Mouse (Mus musculus): Measurements from ENCODE around the gene Nsd2. TPM values are rescaled to one million over a fixed set of nuclear protein-coding genes. Genes with fewer than 3 reads are reported as not detected.

Nsd2 gene
- 10 to 100 TPM; 12.0 to 13.0 TPM for polyA plus RNA-seq (2017; shearing (Covaris generic))

GRCm38 (mm10) chr5:33819876-33820732 lies at the start of gene Nsd2:
Gene Nsd2 (plus strand): TSS chr5:33820725.
- ATAC-seq, result peak; percentile 78

GRCm38 (mm10) chr5:33777195-33777594 lies 43.3 kb upstream of the Nsd2 start:
- ATAC-seq, result no peak

DNA sequence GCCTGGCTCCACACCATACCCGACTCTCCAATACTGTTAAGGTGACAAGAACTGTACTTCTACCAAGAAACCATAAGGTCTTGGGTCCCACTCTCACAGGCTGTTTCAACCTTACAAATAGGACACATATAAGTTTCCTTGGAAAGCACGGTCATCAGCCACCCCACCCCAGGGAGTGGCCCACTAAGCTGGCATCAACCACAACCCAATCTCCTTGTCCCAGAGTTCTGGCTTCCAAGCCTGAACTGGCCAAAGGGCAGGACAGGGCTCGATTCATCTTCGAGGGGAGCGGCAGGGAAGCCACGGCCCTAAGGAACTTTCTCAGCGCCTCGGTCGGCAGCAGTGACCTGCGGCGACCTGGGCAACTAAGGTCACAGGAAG lies 38.6 kb upstream of the Nsd2 start:
- ATAC-seq, result no peak

GRCm38 (mm10) chr5:33782345-33782998 lies 38.1 kb upstream of the Nsd2 start, which contains the start of gene Letm1:
Gene Letm1 (minus strand): TSS chr5:33782817.
- ATAC-seq, result peak; percentile 98

DNA sequence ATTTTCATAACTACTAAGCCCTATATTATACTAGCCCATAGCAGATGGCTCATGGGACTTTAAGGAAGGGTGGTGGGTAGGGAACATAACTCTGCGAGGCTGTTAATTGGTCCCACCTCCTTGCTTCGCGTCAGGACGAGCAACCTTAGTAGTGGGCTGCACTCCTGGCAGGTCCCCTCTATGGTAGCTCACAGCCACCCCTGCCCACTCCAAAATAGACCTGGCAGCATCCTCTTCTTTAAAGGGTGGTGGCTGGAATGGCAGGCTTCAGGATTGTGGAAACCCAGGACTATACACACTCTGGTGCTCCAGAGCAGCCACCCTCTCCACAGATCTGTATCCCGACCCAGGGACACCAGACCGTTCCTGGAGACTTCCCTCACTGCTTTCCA lies 37.5 kb upstream of the Nsd2 start:
- ATAC-seq, result peak; percentile 30

DNA sequence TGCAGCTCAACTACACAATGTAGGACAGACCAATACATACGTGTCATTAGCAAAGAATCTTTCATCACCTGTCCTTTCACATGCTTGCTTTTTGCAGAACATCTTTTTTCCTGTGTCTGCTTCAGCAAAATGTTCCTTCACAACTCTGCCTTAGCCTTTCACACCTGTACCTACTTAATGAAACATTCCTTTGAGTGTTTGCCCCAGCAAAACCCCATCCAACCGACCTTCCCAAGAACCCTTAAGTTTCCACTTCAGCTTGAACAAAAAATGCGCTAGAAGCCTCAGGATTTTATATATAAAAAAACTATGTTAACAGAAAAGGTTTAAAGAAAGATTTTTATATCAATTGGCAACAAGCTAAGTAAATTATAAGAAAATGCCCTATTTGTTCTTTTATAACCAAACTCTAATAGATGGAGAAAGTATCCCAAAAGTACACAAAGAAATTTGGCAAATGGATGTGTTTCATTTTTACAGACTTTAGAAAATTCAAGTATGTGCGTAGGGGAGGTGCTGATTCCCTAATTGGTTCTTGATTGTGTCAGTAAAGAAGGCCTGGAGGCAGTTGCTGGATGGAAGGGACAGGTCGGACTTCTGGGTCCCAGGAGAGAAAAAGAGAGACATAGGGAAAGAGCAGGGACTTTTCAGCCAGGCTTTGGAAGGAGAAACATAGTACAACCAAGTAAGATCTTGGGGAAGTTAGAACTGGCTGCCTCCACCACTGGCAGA lies 28.4 kb upstream of the Nsd2 start:
- no peak for ATAC-seq

DNA sequence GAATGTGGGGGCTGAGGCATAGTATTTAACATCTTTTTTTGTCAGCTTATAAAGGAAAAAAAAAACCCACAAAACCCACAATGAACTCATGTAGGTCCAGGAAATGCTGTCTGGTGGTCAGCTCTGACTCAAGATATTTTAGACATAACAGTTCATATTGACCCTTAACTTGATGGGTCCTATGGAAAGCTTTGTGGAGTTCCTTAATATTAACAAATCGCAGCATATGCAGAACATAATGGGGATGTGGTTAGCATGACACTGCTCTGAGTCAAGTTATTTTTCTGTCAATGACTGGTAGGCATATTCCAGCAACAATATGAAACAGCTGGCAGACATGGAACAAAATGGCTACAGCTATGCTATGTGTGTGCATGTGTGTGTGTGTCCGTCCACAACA lies 17.2 kb upstream of the Nsd2 start:
- no peak for ATAC-seq

DNA sequence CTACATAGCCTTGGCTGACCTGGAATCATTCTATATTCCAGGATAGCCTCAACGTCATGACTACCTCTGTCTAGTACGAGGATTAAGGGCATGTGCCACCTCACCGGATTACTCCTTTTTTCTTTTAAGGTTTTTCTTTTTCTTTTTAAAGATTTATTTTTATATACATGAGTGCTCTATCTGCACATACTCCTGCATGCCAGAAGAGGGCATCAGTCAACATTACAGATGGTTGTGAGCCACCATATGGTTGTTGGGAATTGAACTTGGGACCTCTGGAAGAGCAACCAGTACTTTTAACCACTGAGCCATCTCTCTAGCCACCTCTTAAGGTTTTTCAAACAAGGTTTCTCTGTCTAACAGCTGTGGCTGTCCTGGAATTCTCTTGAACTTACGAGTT lies 9.0 kb upstream of the Nsd2 start:
- ATAC-seq, result no peak

DNA sequence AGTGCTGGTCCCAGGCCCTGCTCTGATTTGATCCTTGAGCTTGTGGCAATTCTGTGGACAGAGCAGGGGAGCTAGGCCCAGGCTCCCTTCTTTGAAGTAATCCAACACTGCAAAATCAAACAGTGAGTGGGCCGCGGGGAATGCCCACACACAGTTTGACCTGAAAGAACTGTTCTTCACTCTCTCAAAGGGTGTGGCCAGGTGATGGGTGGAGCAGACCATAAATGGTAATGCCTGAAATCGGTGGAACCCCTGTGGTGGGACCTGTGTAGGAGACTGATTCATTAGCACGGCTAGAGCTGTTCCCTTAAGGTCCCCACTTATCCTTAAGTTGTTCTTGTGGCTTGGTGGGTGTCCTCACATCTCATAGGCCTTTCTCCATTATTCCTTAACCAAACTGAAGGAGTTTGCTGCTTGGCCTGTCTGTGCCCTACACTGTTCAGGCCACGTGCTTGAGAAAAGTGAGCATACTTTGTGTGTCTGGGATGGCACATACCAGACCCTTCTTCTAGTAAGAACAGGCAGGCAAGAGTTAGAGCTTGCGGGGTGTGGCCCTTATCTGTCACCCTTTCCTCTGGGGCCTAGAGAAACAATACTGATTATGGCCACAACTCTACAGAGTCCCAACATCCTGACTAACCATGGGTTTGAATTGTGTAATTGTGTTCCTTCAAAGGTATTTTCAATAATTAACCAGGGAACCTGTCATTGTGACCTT lies 4.4 kb upstream of the Nsd2 start:
- no peak for ATAC-seq

DNA sequence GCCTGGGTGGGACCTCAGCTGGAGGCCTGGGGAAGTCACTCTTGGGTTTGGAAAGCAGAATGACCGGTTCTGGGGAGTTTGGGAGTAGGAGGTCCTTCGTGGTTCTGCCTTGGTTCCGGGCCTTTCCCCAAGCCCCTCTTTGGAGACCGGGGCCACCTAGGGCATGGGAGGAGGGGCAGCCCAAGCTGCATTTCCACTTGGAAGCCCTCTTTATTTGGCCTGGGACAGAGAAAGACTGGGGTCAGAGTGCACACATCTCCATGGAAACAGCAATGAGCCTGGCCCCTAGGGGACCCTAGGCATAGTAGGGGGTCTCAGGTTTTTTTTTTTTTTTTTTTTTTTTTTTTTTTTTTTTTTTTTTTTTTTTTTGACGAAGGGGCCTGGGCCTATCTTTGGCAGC lies 2.4 kb upstream of the Nsd2 start:
- ATAC-seq, result no peak

DNA sequence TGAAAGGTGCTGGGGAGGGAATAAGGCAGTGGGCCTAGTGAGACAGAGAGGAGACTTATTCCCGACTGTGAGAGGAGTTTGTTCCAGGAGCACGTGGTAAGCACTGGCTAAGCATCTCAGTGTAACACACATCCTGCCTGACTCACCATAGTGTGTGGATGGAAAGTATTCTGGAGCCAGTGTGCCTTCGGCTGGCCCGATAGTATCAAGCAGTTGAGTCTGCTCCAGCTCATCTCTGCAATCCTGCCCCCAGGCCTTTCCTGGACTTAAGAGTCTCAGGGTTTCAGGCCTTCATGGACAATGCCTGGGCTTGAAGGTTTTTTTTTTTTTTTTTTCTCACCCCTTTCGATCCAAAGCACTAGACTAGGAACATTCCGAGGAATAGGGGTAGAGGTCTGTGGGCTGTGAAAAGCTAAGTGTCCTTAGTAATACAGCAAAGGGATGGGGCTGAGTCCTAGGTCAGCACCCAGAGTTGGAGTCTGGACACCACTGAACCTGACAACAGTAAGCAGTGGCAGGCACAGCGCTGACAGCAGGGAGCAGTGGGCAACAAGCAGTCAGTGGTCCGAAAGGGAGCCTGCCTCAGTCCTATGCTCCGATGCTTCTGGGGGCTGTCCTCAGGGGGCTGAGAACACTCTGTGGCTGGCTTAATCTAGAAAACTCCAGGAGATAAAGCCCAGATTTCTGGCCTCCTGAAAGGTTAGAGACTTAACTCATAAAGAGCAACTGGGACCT lies 1.2 kb upstream of the Nsd2 start:
- no peak for ATAC-seq

DNA sequence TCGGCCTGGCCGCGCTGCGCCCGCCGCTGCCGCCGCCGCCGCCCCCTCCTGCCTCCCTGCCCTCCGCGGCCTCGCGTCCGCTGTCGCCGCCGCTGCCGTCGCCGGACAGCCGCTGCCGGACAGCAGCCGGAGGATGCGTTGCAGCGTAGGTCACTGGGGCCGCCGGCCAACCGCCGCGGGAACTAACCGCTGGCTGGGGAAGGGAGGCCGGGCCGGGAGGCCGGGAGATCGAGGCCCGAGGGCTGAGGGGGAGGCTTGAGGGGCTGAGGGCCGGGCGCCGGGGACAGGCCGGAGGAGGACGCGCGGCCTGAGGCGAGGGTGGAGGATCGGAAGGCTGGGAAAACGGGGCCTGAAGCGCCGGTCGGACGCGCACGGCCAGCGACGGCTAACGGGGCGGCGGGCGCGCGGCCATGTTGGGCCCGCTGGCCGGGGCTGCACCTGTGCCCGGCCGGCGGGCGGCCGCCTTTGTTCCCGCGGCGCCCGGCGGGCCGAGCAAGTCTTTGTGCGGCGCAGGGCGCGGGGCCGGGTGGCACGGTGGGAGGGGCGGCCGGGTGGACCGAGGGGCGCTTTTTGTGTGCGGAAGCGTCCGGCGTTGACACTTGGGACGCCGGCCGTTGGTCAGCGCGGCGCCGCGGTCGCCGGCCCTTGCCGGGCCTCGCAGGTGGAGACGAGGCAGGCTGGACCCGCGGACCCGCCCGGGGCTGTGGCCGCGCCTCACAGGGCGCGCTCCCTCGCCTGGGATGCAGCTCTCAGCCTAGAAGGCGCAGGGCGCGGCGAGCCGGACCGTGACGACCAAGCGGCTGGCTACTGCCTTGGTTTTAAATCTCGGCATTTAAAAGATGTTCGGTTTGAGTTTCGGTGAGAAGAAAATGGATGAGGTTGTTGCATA lies 452 bp downstream of the Nsd2 start:
- no peak for ATAC-seq

GRCm38 (mm10) chr5:33821901-33822427 lies 1.4 kb downstream of the Nsd2 start:
- ATAC-seq, result no peak

DNA sequence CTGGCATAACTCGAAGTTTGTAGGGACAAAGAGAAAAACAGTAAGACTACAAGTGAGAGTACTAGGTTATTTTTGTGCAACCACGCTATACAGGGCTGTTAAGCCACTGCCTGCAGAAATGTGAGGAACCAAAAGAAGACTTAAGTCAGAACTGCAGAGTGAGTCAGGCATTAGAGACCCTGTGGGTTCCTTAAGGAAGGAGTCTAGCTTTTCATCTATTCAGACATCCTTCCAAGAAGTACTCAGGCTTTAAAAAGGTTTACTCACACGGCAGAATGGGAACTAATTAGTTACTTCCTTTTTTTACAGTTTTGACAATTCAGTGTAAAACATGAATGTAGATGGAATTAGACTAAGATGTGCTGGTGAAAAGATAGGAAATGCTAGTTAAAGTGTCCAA lies 1.9 kb downstream of the Nsd2 start:
- ATAC-seq, result no peak

GRCm38 (mm10) chr5:33826001-33826400 lies 5.5 kb downstream of the Nsd2 start:
- ATAC-seq, result no peak

- ATAC-seq, result no peak
Observed at GRCm38 (mm10) chr5:33828107-33828506, 7.6 kb downstream of the Nsd2 start.

- no peak for ATAC-seq
Observed at GRCm38 (mm10) chr5:33829958-33830357, 9.4 kb downstream of the Nsd2 start.

DNA sequence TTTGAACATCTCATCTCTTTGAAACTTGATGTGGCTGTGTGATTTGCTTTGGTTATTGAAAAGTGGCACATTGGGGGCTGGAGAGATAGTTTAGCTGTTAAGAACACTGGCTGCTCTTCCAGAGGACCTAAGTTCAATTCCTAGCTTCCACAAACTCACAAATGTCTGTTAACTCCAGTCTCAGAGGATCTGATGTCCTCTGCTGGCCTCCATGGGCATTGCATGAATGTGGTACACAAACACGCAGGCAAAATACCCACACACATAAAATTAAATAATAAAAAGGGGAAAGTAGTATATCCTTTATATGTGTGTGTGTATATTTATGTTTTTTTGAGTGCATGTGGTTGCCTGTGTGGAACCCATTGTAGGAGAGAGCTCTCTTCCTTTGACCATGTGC lies 10.3 kb downstream of the Nsd2 start:
- ATAC-seq, result peak; percentile 17

- ATAC-seq, result no peak
Observed at GRCm38 (mm10) chr5:33841331-33841730, 20.8 kb downstream of the Nsd2 start.

GRCm38 (mm10) chr5:33842549-33842948 lies 22.0 kb downstream of the Nsd2 start:
- ATAC-seq, result no peak

DNA sequence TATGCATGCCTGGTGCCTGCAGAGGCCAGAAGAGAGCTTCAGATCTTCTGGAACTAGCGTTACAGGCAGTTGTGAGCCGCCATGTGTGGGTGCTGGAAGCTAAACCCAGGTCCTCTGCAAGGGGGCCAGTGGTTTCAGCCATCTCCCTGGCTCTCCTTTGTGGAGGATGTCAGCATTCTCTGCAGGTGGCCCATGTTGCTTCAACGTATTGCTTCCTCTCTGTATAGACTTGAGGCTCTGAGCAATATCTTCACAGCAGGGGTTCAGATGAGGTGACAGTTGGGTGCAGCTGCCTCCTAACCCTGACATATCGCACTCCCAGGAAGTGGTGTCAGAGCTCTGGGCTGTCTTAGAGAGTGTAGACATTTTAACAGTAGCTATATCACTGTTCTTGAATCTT lies 30.9 kb downstream of the Nsd2 start:
- no peak for ATAC-seq

All from CD4-positive, CD25-positive, alpha-beta regulatory T cell, adult 4 months (primary cell).